Mouse (Mus musculus) heart, adult 2 months (tissue): ENCODE measurements around the gene Cyth3. TPM values are rescaled to one million over a fixed set of nuclear protein-coding genes. Genes with fewer than 3 reads are reported as not detected.

Experiments
- DNase-seq, 2 experiments: peaks; one replicate each; pipeline ENCODE4 v3.0.0; 2021
- H3K27ac ChIP-seq: fragments of 200-600 bp; 2 replicates; pipeline ENCODE4 v1.8.1; 2022
- H3K27me3 ChIP-seq: fragments of 200-500 bp; 2 replicates; pipeline ENCODE4 v1.6.1; 2012; ENCODE audit warnings: mild to moderate bottlenecking, low read length, inconsistent platforms, mixed read lengths; ENCODE audit not compliant: control insufficient read depth, insufficient read depth
- H3K36me3 ChIP-seq: fragments of 200-500 bp; 2 replicates; pipeline ENCODE4 v1.6.1; 2012; ENCODE audit warnings: low read length, inconsistent platforms; ENCODE audit not compliant: control insufficient read depth, insufficient read depth
- H3K4me1 ChIP-seq: fragments of 200-500 bp; 2 replicates; pipeline ENCODE4 v1.6.1; 2011; ENCODE audit warnings: low read length; ENCODE audit not compliant: control insufficient read depth, insufficient read depth
- H3K4me3 ChIP-seq: fragments of 200-600 bp; 2 replicates; pipeline ENCODE4 v1.8.1; 2022
- H3K79me2 ChIP-seq: fragments of 200-500 bp; replicated peaks from 2 replicates; pipeline ENCODE4 v1.6.1; 2012; ENCODE audit warnings: mild to moderate bottlenecking, inconsistent platforms, low read length, moderate library complexity, mixed read lengths; ENCODE audit not compliant: control insufficient read depth, insufficient read depth
- H3K9ac ChIP-seq: fragments of 200-500 bp; 2 replicates; pipeline ENCODE4 v1.6.1; 2012; ENCODE audit warnings: low read depth, mild to moderate bottlenecking, control low read depth, inconsistent platforms, low read length, mixed read lengths
- CTCF ChIP-seq: fragments of 200-600 bp; IDR thresholded peaks from 2 replicates; pipeline ENCODE4 v1.8.1; 2022; ENCODE audit warnings: antibody characterized with exemption, mild to moderate bottlenecking, moderate library complexity
- EP300 ChIP-seq: fragments of 200-500 bp; IDR thresholded peaks from 2 replicates; pipeline ENCODE4 v1.6.1; 2011; ENCODE audit warnings: low read depth, low read length, control low read depth; ENCODE audit not compliant: insufficient read depth
- POLR2A ChIP-seq: fragments of 200-500 bp; IDR thresholded peaks from 2 replicates; pipeline ENCODE4 v1.6.1; 2011; ENCODE audit warnings: mild to moderate bottlenecking, low read depth, low read length, control low read depth; ENCODE audit not compliant: insufficient read depth
- WGBS: fragments of 180-500 bp; shearing (Covaris S2); methylation state at CpG from one replicate; pipeline ENCODE4 v1.1.7; 2018; 5-methylcytosine and 5-hydroxymethylcytosine counted together
- intact Hi-C: fragments of 180-260 bp; cut with DNase I; formaldehyde crosslinking; loops from one replicate; pipeline ENCODE4 v1.15.1; 2025
- polyA plus RNA-seq: library from polyadenylated mRNA; depleted of rRNA; stranded (reverse); fragments of >200 nt; gene quantifications from 2 replicates; pipeline ENCODE4 v1.2.3, GENCODE M21; 2012
- total RNA-seq, 2 experiments: library from RNA; stranded (reverse); gene quantifications; 2 replicates each; pipeline ENCODE4 v1.2.3; 2021

The Cyth3 gene
- total and polyA plus RNA-seq, 3 experiments: 25.1 to 44.6 (median 26.1) TPM

GRCm38 (mm10) chr5:143653497-143653896, 31.2 kb downstream of the Cyth3 start:
- H3K4me1 ChIP-seq: peaks cover 40% of the 10 kb centered on the region
- peaks cover 7% of the 10 kb centered on the region for H3K79me2 ChIP-seq
- H3K27ac ChIP-seq: peak overlapping the region; percentile 62

GRCm38 (mm10) chr5:143654670-143655510, 32.6 kb downstream of the Cyth3 start:
- Histone ChIP-seq H3K4me3 (no peak overlapping the region), H3K36me3 (peaks cover 17% of the 10 kb centered on the region), H3K79me2 (peaks cover 8% of the 10 kb centered on the region), H3K4me1 (peaks cover 46% of the 10 kb centered on the region), H3K27ac (peak overlapping the region; percentile 78), H3K27me3 (no peaks in the 10 kb centered on the region), H3K9ac (no peak overlapping the region)
- TF ChIP-seq CTCF (no peak), EP300 (no peak), POLR2A (no peak)
- 16% methylated on average over 7 of the region's 7 CpGs for WGBS
- intact Hi-C loops: no loop called here
- DNase-seq: peak in 1 of 2 experiments; percentile 50

More at GRCm38 (mm10) chr5:143653497-143653896, 31.2 kb downstream of the Cyth3 start:
- DNase-seq: no peak
- no peak overlapping the region for H3K9ac ChIP-seq
- WGBS: 52% methylated on average over 5 of the region's 5 CpGs
- intact Hi-C loops: loop anchor here (2.0 kb wide), 1 partner anchor 15 kb away; no protein-coding TSS in a partner anchor
- peaks cover 14% of the 10 kb centered on the region for H3K36me3 ChIP-seq
- no peaks in the 10 kb centered on the region for H3K27me3 ChIP-seq
- no peak overlapping the region for H3K4me3 ChIP-seq
- no peak for TF ChIP-seq POLR2A
- no peak for TF ChIP-seq EP300
- TF ChIP-seq CTCF: no peak

- Histone ChIP-seq H3K36me3 (peaks cover 21% of the 10 kb centered on the region), H3K4me3 (no peak overlapping the region), H3K4me1 (peaks cover 49% of the 10 kb centered on the region), H3K27me3 (no peaks in the 10 kb centered on the region), H3K27ac (peak overlapping the region; percentile 78), H3K79me2 (peaks cover 11% of the 10 kb centered on the region), H3K9ac (no peak overlapping the region)
- 44% methylated on average over 4 of the region's 4 CpGs for WGBS
- DNase-seq: no peak
- TF ChIP-seq POLR2A: no peak
- no peak for TF ChIP-seq CTCF
- TF ChIP-seq EP300: no peak
- intact Hi-C loops: no loop called here
Measured at GRCm38 (mm10) chr5:143655511-143655943, 33.3 kb downstream of the Cyth3 start.

GRCm38 (mm10) chr5:143656708-143657245, 34.5 kb downstream of the Cyth3 start:
- WGBS: 47% methylated on average over 2 of the region's 2 CpGs
- Histone ChIP-seq H3K4me1 (peaks cover 44% of the 10 kb centered on the region), H3K4me3 (no peak overlapping the region), H3K79me2 (peaks cover 11% of the 10 kb centered on the region), H3K9ac (no peak overlapping the region), H3K36me3 (peaks cover 21% of the 10 kb centered on the region), H3K27me3 (no peaks in the 10 kb centered on the region), H3K27ac (peak overlapping the region; percentile 78)
- intact Hi-C loops: no loop called here
- no peak for DNase-seq
- TF ChIP-seq POLR2A (no peak), EP300 (no peak), CTCF (no peak)

- Histone ChIP-seq H3K9ac (no peak overlapping the region), H3K4me3 (no peak overlapping the region), H3K79me2 (peaks cover 8% of the 10 kb centered on the region), H3K27me3 (no peaks in the 10 kb centered on the region), H3K4me1 (peaks cover 39% of the 10 kb centered on the region), H3K36me3 (peaks cover 19% of the 10 kb centered on the region), H3K27ac (peak overlapping the region; percentile 1; the same call in 1 of the 2 replicates)
- WGBS: 63% methylated on average over 8 of the region's 8 CpGs
- no peak for DNase-seq
- intact Hi-C loops: no loop called here
- TF ChIP-seq CTCF (no peak), POLR2A (no peak), EP300 (no peak)
Measured at GRCm38 (mm10) chr5:143659021-143659523, 36.8 kb downstream of the Cyth3 start.
